Mouse (Mus musculus): Measurements from ENCODE around the gene Mob3a.
"Not testable (repeated sequence)": the region's sequence is repeated elsewhere in the genome, so short reads cannot be mapped to it uniquely, and the experiment has no call there.

Mob3a gene

DNA sequence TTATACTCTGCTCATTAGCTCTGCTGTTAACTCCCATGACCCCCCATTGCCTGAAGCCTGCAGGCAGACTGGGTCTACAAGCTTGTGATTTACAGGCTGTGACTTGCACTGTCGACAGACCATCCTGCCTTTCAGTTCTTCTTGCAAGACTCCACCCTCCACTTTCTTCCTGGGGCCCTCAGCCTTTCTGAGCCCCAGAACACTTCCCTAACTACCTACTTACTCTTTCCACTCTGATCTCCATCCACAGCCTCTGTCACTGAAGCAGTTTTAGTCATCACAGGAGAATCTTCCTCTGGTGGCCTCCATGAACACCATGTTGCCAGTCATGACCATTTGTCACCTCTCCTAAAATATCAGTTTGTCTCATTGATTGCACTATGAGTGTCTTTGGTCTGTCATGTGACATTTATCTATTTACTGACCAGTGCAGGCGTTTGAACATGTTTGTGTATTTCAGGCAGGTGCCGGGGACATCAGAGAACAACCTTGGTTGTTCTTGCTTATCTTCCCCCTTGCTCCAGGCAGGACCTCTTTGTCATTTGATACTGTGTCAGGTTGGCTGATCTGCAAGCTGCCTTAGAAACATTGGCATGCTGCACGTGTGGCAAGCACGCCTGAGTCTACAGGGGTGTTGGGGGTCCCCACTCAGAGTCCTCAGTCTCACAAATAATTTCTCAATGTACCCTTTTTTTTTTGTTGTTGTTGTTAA is 38.1 kb downstream of the Mob3a start:
- DNase-seq (ENCODE audit: low spot score): no peak

DNA sequence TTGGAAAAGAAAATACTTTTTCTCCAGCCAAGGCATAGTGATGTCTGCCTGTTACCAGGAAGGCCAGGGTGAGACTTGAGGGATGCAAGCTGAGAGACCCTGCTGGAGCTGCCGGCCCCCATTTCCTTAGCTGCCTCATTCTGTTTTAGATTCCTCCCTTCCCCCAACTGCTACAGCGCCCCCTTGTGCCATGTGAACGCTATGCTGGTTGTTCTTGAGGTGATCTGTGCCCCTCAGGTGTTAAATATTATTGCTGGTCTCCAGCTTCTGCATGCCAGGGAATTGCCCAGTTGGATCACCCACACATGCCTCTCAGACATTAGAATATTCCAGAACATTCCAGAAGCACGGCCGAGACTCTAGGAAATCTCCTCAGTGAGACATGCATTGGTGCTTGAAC is 40.6 kb downstream of the Mob3a start:
- DNase-seq (ENCODE audit: low spot score): no peak

DNA sequence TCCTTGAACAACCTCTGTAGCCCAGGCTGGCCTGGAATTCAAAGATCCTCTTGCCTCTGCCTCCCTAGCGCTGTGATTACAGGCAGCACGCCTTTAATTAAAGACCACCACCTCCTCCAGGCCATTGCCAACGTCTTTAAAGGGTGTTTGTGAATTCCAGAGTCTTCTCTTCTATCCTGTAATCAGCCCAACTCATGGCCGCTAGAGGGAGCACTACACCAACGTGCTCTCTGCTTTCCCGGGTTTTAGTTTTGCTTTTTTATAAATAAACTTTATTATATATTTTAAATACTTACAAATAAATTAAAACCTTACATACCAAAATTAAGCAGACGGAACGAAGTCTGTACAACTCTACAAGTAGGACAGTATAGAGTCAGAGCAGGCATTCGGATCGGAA is 42.6 kb downstream of the Mob3a start:
- no peak for DNase-seq (ENCODE audit: low spot score)

DNA sequence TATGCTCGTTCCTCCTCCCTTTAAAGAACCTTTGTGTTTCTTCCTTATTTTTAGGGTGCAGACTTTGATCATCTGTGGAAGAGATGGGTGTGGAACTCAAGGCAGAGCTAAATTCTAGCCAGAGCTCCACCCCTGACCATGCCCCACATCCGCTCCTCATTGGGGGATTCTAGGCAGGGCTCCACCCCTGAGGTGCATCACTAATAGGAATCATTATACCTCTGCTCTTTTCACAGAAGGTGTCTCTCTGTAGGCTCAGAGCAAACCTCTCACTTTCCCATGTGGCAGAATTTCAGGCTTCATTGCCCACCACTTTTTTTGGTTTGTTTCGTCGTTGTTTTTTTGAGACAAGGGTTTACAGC is 43.0 kb downstream of the Mob3a start:
- DNase-seq (ENCODE audit: low spot score): no peak

DNA sequence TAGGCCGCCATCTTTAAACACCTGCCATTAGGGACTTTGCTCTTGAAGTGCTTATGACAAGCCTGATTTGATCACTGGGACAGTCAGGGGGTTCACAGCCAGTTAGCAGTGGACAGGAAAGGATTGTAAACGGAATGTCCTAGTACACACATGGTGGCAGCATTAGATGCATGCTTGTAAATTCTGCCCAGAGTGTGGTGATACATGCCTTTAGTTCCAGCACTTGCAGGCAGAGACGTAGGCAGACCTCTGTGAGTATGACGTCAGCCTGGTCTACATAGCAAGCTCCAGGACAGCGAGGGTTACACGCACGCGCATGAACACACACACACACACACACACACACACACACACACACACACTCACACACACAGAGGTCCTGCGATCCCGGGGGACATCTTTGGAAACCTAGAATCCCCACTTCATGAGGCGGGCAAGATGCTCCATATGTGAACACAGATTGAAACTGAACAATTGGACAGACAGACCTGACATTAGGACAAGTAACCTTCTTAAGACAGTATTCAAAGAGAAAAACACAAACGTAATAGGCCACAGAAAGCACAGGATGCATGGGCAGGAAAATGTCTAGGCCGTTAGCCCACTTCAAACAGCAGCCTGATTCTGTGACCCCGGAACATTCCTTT is 43.5 kb downstream of the Mob3a start:
- no peak for DNase-seq (ENCODE audit: low spot score)

DNA sequence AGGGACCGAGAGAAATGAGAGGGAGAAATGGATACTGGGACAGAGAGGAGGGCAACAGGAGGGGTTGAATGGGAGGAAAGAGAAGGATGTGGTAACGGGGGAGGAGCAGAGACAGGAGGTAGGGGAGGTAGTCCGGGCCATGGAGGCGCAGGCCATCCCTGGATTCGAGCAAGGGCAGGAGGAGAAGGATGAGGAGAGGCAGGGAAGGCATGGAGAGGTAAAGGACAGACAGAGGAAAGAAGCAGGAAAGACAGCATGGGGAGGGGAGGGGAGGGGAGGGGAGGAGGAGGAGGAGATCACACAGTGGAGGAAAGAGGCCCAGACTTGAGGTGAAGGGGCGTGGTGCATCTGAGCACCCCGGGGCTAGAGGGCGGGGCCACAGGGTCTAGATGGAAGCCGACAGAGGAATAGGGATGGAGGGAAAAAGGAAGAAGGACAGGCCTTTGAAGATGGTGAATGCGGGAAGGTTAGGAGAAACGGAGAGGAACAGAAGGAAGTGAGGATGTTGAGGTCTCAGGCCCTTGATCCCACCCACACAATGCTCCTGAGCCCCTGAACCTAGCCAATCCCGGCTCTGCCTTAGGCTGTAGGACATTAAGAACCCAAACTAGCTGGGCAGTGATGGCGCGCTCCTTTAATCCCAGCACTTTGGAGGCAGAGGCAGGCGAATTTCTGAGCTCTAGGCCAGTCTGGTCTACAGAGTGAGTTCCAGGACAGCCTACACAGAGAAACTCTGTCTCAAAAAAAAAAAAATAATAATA is 44.7 kb downstream of the Mob3a start, which contains the start of gene Btbd2:
Gene Btbd2 (minus strand): TSS at position 209 of the 761 bp plus-strand sequence.
- no peak for DNase-seq (ENCODE audit: low spot score)

DNA sequence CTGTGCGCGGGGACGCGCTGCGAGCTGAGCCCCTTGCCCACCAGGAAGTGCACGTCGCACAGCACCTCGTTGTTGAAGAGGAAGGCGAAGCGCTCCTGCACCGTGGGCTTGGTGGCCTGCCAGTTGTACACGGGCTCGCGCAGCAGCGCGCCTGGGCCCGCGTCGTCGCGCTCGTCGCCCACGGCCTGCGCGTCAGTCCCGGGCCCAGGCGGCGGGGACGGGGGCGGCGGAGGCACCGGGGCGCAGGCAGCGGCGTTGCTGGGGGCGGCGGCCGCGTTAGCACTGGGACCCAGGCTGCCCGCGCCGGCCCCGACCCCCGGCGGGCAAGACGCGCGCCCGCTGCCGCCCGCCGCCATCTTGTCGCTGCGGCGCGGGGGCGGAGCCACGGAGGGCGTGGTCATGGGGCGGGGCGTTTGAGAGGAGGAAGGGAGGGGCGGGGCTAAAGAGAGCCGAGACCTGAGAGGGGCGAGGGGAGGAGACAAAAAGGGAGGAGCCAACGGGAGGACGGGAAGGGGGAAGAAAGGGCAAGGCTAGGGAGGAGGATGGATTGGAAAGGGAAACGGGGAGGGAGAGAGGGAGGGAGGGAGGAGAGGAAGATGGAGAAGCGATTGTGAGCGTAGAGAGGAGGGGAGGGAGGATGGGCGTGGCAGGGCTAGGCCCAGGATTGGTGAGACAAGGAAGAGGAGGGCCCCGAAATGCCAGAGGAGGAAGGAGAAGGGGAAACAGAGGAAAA is 45.5 kb downstream of the Mob3a start:
- DNase-seq (ENCODE audit: low spot score): peak; percentile 83

DNA sequence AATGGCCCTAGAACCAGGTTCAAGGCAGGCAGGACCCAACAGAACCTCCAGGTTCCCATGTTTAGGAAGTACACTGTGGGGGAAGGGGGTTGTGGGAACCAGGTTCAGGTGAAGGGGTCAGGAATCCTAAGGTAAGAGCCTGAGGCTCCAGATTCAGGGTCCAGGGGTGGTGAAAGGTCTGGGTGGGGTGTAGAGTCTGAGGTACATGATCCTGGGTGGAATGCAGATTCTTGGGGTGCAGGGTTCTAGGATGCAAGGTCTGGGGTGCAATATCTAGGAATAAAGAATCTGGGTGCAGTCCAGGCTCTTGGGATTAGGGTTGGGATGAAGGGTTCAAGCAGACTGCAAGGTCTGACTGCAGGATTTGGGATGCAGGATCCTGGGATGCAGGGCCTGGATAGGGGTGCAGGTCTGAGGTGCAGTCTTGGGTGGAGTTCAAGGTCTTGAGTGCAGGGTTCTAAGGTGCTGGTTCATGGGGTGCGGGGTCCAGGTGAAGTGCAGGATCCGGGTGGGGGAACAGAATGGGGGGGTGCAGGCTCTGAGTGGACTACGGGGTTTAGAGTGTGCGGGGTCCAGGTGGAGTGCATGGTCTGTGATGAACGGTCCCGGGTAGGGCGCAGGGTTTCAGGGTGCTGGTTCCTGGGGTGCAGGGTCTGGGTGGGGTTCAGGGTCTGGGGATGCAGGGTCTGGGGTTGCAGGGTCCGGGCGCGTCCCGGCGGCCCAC is 46.2 kb downstream of the Mob3a start:
- no peak for DNase-seq (ENCODE audit: low spot score)

DNA sequence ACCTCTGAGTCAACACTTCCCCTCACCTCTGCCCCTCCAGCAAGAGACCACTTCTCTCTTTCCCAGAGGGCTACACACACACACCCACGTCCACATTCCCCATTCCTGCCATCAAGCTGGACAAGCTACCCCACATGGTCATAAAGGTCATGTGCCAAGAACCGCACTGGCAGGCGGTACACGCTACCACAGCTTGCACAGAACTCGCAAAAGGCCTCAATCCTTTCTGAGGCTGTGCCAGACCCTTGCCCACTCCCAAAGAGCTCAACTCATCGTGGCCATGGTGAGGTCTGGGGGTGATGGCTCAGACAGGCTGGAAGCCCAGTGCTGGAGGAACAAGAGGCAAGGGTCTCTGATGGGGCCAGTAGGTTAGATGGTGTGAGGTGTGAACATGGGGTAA is 46.9 kb downstream of the Mob3a start:
- DNase-seq (ENCODE audit: low spot score): no peak

DNA sequence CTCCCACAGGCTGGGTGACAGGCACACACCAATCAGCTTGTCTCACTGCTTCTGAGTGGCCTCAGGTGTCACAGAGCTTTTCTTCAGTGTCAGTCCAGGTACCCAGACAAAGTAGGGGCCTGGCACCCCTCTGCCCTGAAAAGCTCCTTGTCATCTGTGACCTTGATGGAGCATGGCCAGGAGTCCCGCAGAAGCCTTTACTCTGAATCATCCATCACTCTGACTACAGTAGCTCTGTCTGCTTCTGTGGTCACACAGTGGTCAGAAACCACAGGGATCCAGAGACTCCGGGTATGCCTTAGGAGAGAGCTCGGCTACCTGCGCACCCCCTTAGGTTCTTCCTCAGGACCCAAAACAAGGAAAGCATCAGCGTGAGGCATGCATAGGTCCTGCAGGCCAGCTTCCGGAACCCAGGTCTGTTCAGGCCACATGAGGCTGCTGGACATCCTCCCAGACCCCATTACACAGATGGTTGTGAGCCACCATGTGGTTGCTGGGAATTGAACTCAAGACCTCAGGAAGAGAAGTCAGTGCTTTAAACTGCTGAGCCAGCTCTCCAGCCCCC is 48.5 kb downstream of the Mob3a start:
- DNase-seq (ENCODE audit: low spot score): no peak

DNA sequence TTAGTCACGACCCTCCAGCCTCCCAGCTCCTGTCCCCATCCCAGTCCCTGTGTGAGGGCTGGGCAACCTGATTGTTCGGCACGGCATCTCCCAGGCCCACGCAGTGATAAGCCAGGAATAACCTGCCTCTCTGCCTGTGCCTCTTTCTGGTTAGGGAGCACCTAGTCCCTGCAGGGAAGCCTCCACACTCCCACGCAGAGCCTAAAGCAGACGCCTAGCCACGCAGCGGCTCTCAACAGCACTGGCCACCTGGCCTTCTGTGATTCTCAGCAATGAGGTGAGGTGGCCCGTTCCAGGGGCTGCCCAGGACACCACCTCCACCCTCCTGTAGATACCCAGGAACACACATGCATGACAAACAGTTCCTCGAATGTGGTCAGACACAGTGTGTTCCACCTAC is 51.4 kb downstream of the Mob3a start:
- DNase-seq (ENCODE audit: low spot score): no peak

DNA sequence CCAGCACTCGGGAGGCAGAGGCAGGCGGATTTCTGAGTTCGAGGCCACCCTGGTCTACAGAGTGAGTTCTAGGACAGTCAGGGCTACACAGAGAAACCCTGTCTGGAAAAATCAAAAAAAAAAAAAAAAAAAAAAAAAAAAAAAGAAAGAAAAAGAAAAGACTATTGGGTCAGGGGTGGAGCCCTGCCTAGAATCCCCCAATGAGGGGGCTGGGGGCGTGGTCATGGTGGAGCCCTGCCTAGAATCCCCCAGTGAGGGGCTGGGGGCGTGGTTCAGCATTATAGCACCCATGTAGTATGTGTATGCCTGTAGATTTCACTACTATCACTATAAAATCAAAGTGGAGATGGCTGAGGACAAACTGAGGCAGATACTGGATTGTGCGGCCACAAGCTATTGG is 51.9 kb downstream of the Mob3a start:
- DNase-seq (ENCODE audit: low spot score): not testable (repeated sequence)

DNA sequence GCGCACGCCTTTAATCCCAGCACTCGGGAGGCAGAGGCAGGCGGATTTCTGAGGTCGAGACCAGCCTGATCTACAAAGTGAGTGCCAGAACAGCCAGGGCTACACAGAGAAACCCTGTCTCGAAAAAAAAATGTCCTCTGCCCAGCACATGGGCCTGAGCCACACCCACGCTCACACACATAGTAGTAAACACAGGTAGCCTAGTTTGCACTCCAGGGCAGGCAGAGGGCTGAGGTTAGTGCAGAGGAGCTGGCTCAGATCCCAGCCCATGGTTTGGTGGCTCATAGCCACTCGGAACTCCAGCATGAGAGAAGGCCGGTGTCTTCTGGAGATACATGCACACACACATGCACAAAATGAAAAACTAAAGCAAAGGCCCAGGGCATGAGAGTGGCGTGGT is 54.8 kb downstream of the Mob3a start:
- DNase-seq (ENCODE audit: low spot score): no peak

DNA sequence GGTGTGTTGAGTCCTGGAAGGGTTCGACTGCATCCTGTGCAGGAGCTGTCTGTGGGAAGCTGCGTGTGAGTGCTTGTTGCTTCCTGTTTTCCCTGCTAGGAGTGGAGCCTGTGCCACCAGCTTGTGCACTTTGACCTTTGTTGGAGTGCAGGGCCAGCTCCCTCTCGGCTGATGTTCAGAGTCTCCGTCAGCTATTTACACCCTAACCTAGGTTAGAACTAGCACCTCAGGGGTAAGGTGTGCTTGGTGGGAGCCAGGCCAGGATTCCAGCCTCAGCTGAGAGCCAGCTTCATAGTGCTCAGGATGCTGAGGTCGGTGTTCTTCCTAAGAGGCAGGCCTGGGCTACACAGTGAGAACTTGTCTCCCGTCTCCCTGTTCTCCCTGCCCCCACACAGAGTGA is 66.4 kb downstream of the Mob3a start:
- no peak for DNase-seq (ENCODE audit: low spot score)

Data from ovary, postnatal 10 days (tissue).